Mouse (Mus musculus) lung, postnatal 14 days (tissue): ENCODE data around the gene Leprot.

Experiments
- DNase-seq: peaks from one replicate; pipeline ENCODE4 v3.0.0; 2021

The Leprot gene

GRCm38 (mm10) chr4:101664766-101665165, 17.2 kb downstream of the Leprot start:
- DNase-seq, result no peak

GRCm38 (mm10) chr4:101669161-101669560, 21.6 kb downstream of the Leprot start:
- no peak for DNase-seq

- no peak for DNase-seq
Observed at GRCm38 (mm10) chr4:101669811-101670210, 22.3 kb downstream of the Leprot start.

GRCm38 (mm10) chr4:101674790-101675189, 27.3 kb downstream of the Leprot start:
- no peak for DNase-seq

- peak; percentile 41 for DNase-seq
Observed at GRCm38 (mm10) chr4:101675726-101676125, 28.2 kb downstream of the Leprot start.

GRCm38 (mm10) chr4:101682620-101683019, 35.1 kb downstream of the Leprot start:
- no peak for DNase-seq

GRCm38 (mm10) chr4:101683086-101683485, 35.6 kb downstream of the Leprot start:
- DNase-seq, result no peak

GRCm38 (mm10) chr4:101684821-101685220, 37.3 kb downstream of the Leprot start:
- no peak for DNase-seq

GRCm38 (mm10) chr4:101686227-101686810, 38.8 kb downstream of the Leprot start:
- DNase-seq, result no peak

- no peak for DNase-seq
Observed at GRCm38 (mm10) chr4:101689241-101689640, 41.7 kb downstream of the Leprot start.

GRCm38 (mm10) chr4:101689645-101690044, 42.1 kb downstream of the Leprot start:
- DNase-seq, result no peak

- peak; percentile 51 for DNase-seq
Observed at GRCm38 (mm10) chr4:101692892-101693291, 45.4 kb downstream of the Leprot start.

GRCm38 (mm10) chr4:101694529-101694928, 47.0 kb downstream of the Leprot start:
- DNase-seq, result peak; percentile 73

GRCm38 (mm10) chr4:101697236-101697635, 49.7 kb downstream of the Leprot start:
- no peak for DNase-seq

- peak; percentile 50 for DNase-seq
Observed at GRCm38 (mm10) chr4:101699423-101699822, 51.9 kb downstream of the Leprot start.

GRCm38 (mm10) chr4:101700892-101701640, 53.5 kb downstream of the Leprot start:
- DNase-seq, result peak; percentile 42

GRCm38 (mm10) chr4:101705325-101705724, 57.8 kb downstream of the Leprot start:
- DNase-seq, result no peak

GRCm38 (mm10) chr4:101707234-101707633, 59.7 kb downstream of the Leprot start:
- no peak for DNase-seq

GRCm38 (mm10) chr4:101707953-101708352, 60.4 kb downstream of the Leprot start:
- DNase-seq, result no peak
